Mouse (Mus musculus) hindlimb bud, embryonic 11.5 days (tissue): ENCODE results near the gene Scn1b.

Experiments
- DNase-seq: peaks from one replicate; pipeline ENCODE4 v3.0.0-alpha.2; 2012; ENCODE audit warnings: low read depth, low spot score; ENCODE audit errors: extremely low spot score

Gene Scn1b

DNA sequence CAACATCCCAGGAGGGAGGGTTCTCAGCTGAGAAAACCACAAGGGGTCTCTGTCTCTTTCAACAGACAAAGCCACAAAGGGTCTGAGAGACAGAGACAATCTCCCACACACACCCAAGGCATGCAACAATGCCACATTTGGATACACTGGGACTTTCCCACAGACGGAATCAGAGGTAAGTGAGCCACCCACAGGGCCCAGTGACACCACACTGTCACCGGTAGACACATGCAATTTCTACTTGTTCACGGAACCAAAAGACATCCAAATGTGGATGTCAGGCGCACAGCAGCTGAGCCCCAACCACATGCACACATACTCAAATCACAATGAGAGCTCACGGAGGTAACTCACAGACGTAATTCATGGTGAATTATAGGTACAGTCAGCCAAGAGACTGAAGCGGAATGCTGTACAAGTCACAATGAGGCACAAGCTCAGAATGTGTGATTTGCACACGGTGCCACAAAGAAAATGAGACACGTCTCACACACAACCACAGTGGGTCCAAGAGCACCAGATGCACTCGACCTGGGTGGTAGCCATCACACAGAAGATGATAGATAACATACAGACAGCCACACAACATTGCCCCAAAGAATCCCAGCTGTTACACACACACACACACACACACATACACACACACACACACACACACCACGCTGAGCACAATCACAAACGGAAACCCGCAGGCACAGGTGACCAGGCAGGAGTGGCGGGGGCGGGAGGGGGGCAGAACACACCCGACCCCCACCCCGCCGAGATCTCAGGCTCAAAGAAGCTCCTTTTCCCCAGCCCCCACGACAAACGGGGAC lies 23.2 kb upstream of the Scn1b start:
- DNase-seq, result no peak

DNA sequence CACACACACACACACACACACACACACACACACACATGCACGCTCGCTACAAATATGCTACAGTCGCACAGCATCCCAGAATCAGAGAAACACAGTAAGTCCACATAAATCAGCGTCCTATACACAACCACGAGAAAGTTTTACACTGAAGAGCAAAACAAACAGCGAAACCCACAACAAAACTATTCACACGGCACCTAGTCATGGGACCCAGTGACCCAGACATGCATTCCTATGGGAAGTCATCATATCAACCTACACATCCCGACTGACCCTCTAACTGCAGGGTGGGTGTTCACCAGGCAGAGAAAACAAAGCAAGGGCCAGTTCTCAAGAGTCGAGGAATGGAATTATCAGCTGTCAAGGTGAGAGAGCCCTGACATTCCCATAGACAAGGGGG lies 22.5 kb upstream of the Scn1b start:
- DNase-seq, result no peak

DNA sequence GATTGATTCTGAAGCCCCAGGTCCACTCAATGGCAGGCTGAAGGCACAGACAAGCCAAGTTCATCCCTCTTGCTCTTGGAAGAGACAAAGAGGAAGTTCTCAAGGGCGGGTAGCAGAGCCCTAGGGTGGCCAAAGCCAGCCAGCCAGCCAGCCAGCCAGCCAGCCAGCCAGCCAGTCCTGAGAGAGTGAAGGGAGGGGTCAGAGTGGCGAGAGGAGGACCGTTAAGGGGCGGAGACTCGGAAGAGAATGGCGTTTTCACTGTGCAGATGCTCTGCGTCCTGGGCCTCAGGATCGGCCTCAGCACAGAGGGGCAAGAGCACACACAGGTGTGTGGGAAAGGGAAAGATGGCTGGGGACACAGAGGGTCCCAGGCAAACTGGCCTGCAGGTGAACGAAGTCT lies 22.0 kb upstream of the Scn1b start:
- DNase-seq, result no peak

- DNase-seq, result no peak
These were observed 21.3 kb upstream of the Scn1b start for GRCm38 (mm10) chr7:31148086-31148485.

- no peak for DNase-seq
These were observed 18.9 kb upstream of the Scn1b start for GRCm38 (mm10) chr7:31145596-31146160.

- no peak for DNase-seq
These were observed 18.1 kb upstream of the Scn1b start for GRCm38 (mm10) chr7:31144886-31145285.

GRCm38 (mm10) chr7:31140941-31141340 lies 14.1 kb upstream of the Scn1b start:
- DNase-seq, result no peak

- DNase-seq, result no peak
These were observed 13.5 kb upstream of the Scn1b start for GRCm38 (mm10) chr7:31140302-31140701.

- DNase-seq, result no peak
These were observed 13.0 kb upstream of the Scn1b start for GRCm38 (mm10) chr7:31139765-31140164.

GRCm38 (mm10) chr7:31135717-31136116 lies 8.9 kb upstream of the Scn1b start:
- DNase-seq, result no peak

GRCm38 (mm10) chr7:31131866-31132265 lies 5.1 kb upstream of the Scn1b start:
- DNase-seq, result no peak

GRCm38 (mm10) chr7:31130841-31131240 lies 4.0 kb upstream of the Scn1b start:
- DNase-seq, result no peak

DNA sequence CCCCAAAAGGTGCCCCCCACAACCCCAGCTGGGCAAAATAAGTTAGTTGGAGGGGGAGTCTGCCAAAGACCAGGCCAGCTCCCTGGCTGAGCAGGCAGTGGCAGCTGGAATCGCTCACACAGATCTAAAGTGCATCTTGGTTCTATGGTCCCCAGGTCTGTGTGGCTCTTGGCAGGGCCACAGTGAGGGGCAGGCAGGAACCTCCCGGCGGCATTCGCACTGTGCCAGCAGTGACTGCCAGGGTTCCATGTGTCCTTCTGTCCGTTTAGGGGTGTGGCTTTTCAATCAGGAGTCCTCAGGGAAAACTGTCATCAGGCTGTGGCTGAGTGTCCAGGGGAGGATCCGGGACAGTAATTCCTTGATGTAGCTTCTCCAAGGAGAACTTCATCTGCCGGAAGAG lies 3.4 kb upstream of the Scn1b start:
- no peak for DNase-seq

DNA sequence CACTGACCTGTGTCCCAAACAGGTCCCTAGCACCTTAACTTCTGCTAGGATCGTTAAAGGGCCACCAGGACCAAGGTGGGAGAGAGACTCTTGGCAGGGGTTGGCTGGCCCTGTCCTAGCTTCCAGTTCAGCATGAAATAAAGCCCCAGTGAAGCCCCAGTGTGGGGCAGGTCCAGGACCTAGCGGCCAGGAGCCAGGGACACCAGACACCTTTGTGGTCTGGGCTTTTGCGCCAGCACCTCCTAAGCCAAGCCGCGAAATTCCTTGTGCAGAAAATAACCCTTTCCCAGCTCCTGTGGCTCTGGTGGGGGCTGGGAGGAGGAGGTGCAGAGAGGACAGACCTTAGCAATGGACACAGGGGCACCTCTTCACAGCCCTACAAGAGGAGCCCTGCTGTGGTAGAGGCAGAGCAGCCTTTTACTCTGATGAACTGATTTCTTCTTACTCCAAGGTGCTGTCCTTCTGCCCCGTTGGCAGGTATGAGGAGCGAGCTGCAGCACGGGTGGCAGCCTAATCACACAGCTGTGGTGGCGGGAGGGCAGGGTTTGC lies 1.4 kb upstream of the Scn1b start:
- no peak for DNase-seq

DNA sequence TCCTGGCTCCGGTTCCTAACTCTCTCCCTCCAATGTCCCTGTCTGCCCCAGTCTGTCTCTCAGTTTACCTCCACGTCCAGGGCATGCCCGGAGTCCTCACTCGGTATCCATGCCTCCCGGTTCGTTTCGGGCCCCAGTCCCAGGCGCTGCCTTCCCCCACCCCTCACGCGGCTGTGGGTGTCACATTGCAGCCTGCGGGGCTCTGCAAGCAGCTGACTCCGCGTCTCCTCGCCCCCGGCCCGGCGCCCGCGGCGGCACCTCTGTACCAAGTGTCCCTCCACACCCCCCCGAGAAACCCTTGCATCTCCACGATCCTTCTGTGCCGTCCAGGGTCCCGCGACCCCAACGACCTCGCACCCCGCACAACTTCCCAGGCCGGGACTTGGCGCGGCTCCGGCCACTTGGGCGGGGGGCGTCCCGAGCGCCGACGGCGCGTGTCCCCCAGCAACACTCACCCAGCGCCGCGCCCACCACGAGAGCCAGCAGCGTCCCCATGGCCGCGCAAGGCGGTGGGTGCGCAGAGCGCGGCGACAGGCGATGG lies 522 bp downstream of the Scn1b start:
- no peak for DNase-seq

- no peak for DNase-seq
These were observed 1.7 kb downstream of the Scn1b start for GRCm38 (mm10) chr7:31125116-31125515.

DNA sequence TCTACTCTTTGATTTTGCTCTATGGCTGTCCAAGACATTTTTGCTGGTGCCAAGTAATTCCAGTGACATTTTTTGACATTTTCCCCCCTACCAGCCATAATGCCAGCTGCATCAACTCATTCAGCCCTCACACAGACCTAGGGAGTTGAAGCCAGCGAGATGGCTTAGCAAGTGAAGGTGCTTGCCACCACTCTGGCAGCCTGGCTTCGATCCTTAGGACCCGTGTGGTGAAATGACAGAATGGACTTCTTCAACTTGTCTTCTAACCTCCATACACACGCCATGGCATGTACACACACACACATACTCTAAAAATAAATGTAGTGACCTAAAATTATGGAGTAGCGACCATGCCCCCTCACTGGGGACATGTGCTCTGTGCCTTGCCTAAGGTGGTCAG lies 2.4 kb downstream of the Scn1b start:
- no peak for DNase-seq

DNA sequence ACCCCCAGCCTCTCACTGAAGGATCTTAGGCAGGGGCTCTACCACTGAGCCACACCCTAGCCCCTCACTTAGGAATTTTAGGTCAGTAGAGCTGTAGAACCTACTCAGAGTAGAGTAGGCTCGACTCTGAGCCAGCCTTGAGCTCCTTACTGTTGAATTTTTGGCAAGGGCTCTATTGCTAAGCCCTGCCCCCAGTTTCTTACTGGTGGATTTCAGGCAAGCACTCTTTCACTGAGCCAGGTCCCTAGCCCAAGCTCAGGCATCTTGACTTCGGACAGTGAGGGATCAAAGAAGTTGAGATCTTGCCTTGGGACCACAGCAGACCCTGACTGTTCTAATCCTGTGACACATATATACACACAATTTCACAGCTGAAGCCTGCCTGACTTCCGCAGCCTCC lies 3.1 kb downstream of the Scn1b start:
- no peak for DNase-seq

- DNase-seq, result no peak
These were observed 3.9 kb downstream of the Scn1b start for GRCm38 (mm10) chr7:31122641-31123631.

- no peak for DNase-seq
These were observed 7.2 kb downstream of the Scn1b start for GRCm38 (mm10) chr7:31119556-31119955.

DNA sequence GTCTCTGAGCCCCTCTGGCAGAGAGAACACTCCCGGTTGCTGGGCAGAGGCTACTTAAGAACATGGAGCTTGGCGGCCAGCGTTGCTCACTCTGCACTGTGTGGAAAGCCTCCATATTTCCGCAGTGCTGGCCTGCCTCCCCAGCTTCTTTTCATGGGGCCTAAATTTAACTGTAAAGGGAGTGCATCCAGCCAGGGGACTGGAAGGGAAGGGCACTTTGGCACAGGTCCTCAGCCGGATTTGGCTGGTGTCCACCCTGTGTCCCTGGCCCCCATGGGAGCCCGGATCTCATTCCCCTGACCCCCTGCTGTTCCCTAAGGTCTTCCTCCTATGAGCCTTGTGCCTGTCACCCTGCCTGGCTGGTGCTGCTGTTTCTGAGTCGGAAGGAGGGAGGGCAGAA lies 8.3 kb downstream of the Scn1b start:
- DNase-seq, result no peak
